22 mouse cellular contexts compared by ENCODE assay signal in genomic region chr5:110776141-110776540, GRCm38 (mm10). TPM values are rescaled to one million over a fixed set of nuclear protein-coding genes. Genes with fewer than 3 reads are reported as not detected.
DNase-seq lines count a peak whose midpoint lies in the region; ATAC-seq lines count a peak whose summit lies in the region.
"Had no signal": no experiment of that assay in that cellular context is flagged by ENCODE, and none has a peak within 500 bp of the region (broad histone marks: within the 10 kb centered on the region; RNA-seq: fewer than 3 reads in every experiment).

No protein-coding gene starts in this region.

- no peaks in the 10 kb centered on the region for H3K9me3 ChIP-seq in forebrain, embryonic 11.5 days (ENCODE audit: control insufficient read depth, low read length)
- no peaks in the 10 kb centered on the region for H3K9me3 ChIP-seq in forebrain, embryonic 15.5 days
- no peaks in the 10 kb centered on the region for H3K9me3 ChIP-seq in liver, embryonic 13.5 days (replicated peaks)
- no peaks in the 10 kb centered on the region for H3K9me3 ChIP-seq in midbrain, embryonic 11.5 days (ENCODE audit: control insufficient read depth, low read length)
- H3K9me3 ChIP-seq in midbrain, embryonic 14.5 days (ENCODE audit: control insufficient read depth, low read length): no peaks in the 10 kb centered on the region
- H3K9me3 ChIP-seq: G1E had no signal

- intact Hi-C loops in heart, postnatal 10 days (cut with DNase I): no loop called here

- no peak overlapping the region for H3K4me3 ChIP-seq in forebrain, embryonic 11.5 days (ENCODE audit: low read depth, low read length)
- H3K4me3 ChIP-seq in forebrain, embryonic 15.5 days: no peak overlapping the region
- no peak overlapping the region for H3K4me3 ChIP-seq in liver, embryonic 13.5 days (replicated peaks)
- no peak overlapping the region for H3K4me3 ChIP-seq in midbrain, embryonic 11.5 days (ENCODE audit: low read depth, low read length)
- H3K4me3 ChIP-seq in midbrain, embryonic 14.5 days (replicated peaks; ENCODE audit: low read depth, low read length): no peak overlapping the region

- H3K36me3 ChIP-seq in forebrain, embryonic 11.5 days (ENCODE audit: control insufficient read depth, insufficient read depth, low read length): peaks cover 6% of the 10 kb centered on the region; the same call in 1 of the 2 replicates
- peaks cover 14% of the 10 kb centered on the region for H3K36me3 ChIP-seq in forebrain, embryonic 15.5 days
- peaks cover 73% of the 10 kb centered on the region for H3K36me3 ChIP-seq in liver, embryonic 13.5 days
- peaks cover 17% of the 10 kb centered on the region for H3K36me3 ChIP-seq in midbrain, embryonic 11.5 days (ENCODE audit: control insufficient read depth, insufficient read depth, low read length)
- H3K36me3 ChIP-seq in midbrain, embryonic 14.5 days (ENCODE audit: control insufficient read depth, insufficient read depth, low read length): peaks cover 33% of the 10 kb centered on the region

- no peak overlapping the region for H3K9ac ChIP-seq in forebrain, embryonic 11.5 days (ENCODE audit: low read length)
- H3K9ac ChIP-seq in forebrain, embryonic 15.5 days (replicated peaks): no peak overlapping the region
- H3K9ac ChIP-seq in liver, embryonic 13.5 days: 0 out of 2 replicates have a peak overlapping the region, but pooled peaks have one; percentile 5
- no peak overlapping the region for H3K9ac ChIP-seq in midbrain, embryonic 11.5 days (ENCODE audit: low read length)
- no peak overlapping the region for H3K9ac ChIP-seq in midbrain, embryonic 14.5 days (replicated peaks; ENCODE audit: low read length)

- H3K4me1 ChIP-seq in forebrain, embryonic 11.5 days (replicated peaks; ENCODE audit: control insufficient read depth, insufficient read depth, low read length): peaks cover 6% of the 10 kb centered on the region
- H3K4me1 ChIP-seq in forebrain, embryonic 15.5 days: peaks cover 21% of the 10 kb centered on the region
- peaks cover 64% of the 10 kb centered on the region for H3K4me1 ChIP-seq in liver, embryonic 13.5 days (replicated peaks)
- H3K4me1 ChIP-seq in midbrain, embryonic 11.5 days (ENCODE audit: control insufficient read depth, insufficient read depth, low read length): peaks cover 10% of the 10 kb centered on the region
- peaks cover 12% of the 10 kb centered on the region for H3K4me1 ChIP-seq in midbrain, embryonic 14.5 days (ENCODE audit: control insufficient read depth, insufficient read depth, low read length)

- no peak for ATAC-seq in forebrain, embryonic 11.5 days (replicated peaks; ENCODE audit: low FRiP score)
- no peak for ATAC-seq in forebrain, embryonic 15.5 days (replicated peaks)
- ATAC-seq in liver, embryonic 13.5 days (ENCODE audit: low read depth): no peak
- ATAC-seq in midbrain, embryonic 11.5 days (ENCODE audit: low FRiP score): no peak
- ATAC-seq in midbrain, embryonic 14.5 days (ENCODE audit: low FRiP score, low TSS enrichment): no peak
- ATAC-seq: activated CD4-positive, CD25-positive, alpha-beta regulatory T cell, adult 4 months; CD4-positive, CD25-positive, alpha-beta regulatory T cell, adult 4 months; Patski had no signal

- no peaks in the 10 kb centered on the region for H3K27me3 ChIP-seq in forebrain, embryonic 11.5 days (ENCODE audit: control insufficient read depth, insufficient read depth, low read length)
- no peaks in the 10 kb centered on the region for H3K27me3 ChIP-seq in forebrain, embryonic 15.5 days
- no peaks in the 10 kb centered on the region for H3K27me3 ChIP-seq in liver, embryonic 13.5 days
- no peaks in the 10 kb centered on the region for H3K27me3 ChIP-seq in midbrain, embryonic 11.5 days (ENCODE audit: control insufficient read depth, insufficient read depth, low read length)
- H3K27me3 ChIP-seq in midbrain, embryonic 14.5 days (ENCODE audit: control insufficient read depth, insufficient read depth, low read length): no peaks in the 10 kb centered on the region
- H3K27me3 ChIP-seq: CH12.LX, Patski had no signal

- no peak overlapping the region for H3K27ac ChIP-seq in forebrain, embryonic 11.5 days (ENCODE audit: low read depth, low read length)
- H3K27ac ChIP-seq in forebrain, embryonic 15.5 days (replicated peaks): no peak overlapping the region
- no peak overlapping the region for H3K27ac ChIP-seq in liver, embryonic 13.5 days
- H3K27ac ChIP-seq in midbrain, embryonic 11.5 days (ENCODE audit: low read depth, low read length): no peak overlapping the region
- no peak overlapping the region for H3K27ac ChIP-seq in midbrain, embryonic 14.5 days (replicated peaks; ENCODE audit: low read depth, low read length)

- 93% methylated on average over 2 of the region's 2 CpGs for WGBS in forebrain, embryonic 11.5 days
- 96% methylated on average over 2 of the region's 2 CpGs for WGBS in forebrain, embryonic 15.5 days
- WGBS in liver, embryonic 13.5 days (ENCODE audit: insufficient replicate concordance): 77% methylated on average over 2 of the region's 2 CpGs
- 91% methylated on average over 2 of the region's 2 CpGs for WGBS in midbrain, embryonic 11.5 days
- WGBS in midbrain, embryonic 14.5 days: 90% methylated on average over 2 of the region's 2 CpGs

- peak; percentile 21 for DNase-seq in forebrain, embryonic 11.5 days (ENCODE audit: low spot score)
- DNase-seq in heart, adult 11 months: peak; percentile 82
- DNase-seq in heart, postnatal 10 days: no peak
- no peak for DNase-seq in liver, embryonic 13.5 days
- no peak for DNase-seq in liver
- DNase-seq in midbrain, embryonic 11.5 days (ENCODE audit: low spot score, missing footprints): peak; percentile 70
- no peak for DNase-seq in midbrain, embryonic 14.5 days
- DNase-seq: adrenal gland, adult 2 months; adrenal gland, adult 8-10 months; adrenal gland, postnatal 10 days; adrenal gland, postnatal 14 days; adrenal gland, postnatal 25 days; adrenal gland, postnatal 36 days; B cell, adult 2 months; cerebellum, adult 11 months; cerebellum, adult 11-12 months had no signal

- no peak overlapping the region for H3K4me2 ChIP-seq in forebrain, embryonic 11.5 days (ENCODE audit: low read depth, low read length, severe bottlenecking)
- no peak overlapping the region for H3K4me2 ChIP-seq in forebrain, embryonic 15.5 days (replicated peaks)
- no peak overlapping the region for H3K4me2 ChIP-seq in liver, embryonic 13.5 days
- no peak overlapping the region for H3K4me2 ChIP-seq in midbrain, embryonic 11.5 days
- no peak overlapping the region for H3K4me2 ChIP-seq in midbrain, embryonic 14.5 days (ENCODE audit: low read length)

RNA-seq across cellular contexts. Expression of gene Pus1, which starts 4.3 kb away (rescaled TPM):
- 23.2 and 23.5 TPM in 2 replicates for polyA plus RNA-seq in forebrain, embryonic 11.5 days (2014; fragmentation: Nextera tagmentation; extraction: Ambion mirVana)
- polyA plus RNA-seq in forebrain, embryonic 15.5 days (2015; fragmentation: Nextera tagmentation; extraction: Ambion mirVana): 23.6 and 25.7 TPM in 2 replicates
- total RNA-seq in heart, postnatal 10 days (2021): 10 to 100 TPM; 19.3 to 23.8 TPM
- polyA plus RNA-seq in liver, embryonic 13.5 days (2015; fragmentation: Nextera tagmentation; extraction: Ambion mirVana): 39.6 and 39.8 TPM in 2 replicates
- polyA plus RNA-seq in midbrain, embryonic 11.5 days (2014; fragmentation: Nextera tagmentation; extraction: Ambion mirVana): 14.9 and 16.5 TPM in 2 replicates
- 12.5 and 13.5 TPM in 2 replicates for polyA plus RNA-seq in midbrain, embryonic 14.5 days (2014; fragmentation: Nextera tagmentation; extraction: Ambion mirVana)

RNA-seq across cellular contexts. Expression of gene Ep400, which starts 5.6 kb away (rescaled TPM):
- polyA plus RNA-seq in forebrain, embryonic 11.5 days (2014; fragmentation: Nextera tagmentation; extraction: Ambion mirVana): 59.0 and 76.8 TPM in 2 replicates
- polyA plus RNA-seq in forebrain, embryonic 15.5 days (2015; fragmentation: Nextera tagmentation; extraction: Ambion mirVana): 56.6 and 62.1 TPM in 2 replicates
- total RNA-seq in heart, postnatal 10 days (2021): 10 to 100 TPM; 53.3 to 58.7 TPM
- 15.7 and 19.1 TPM in 2 replicates for polyA plus RNA-seq in liver, embryonic 13.5 days (2015; fragmentation: Nextera tagmentation; extraction: Ambion mirVana)
- polyA plus RNA-seq in midbrain, embryonic 11.5 days (2014; fragmentation: Nextera tagmentation; extraction: Ambion mirVana): 40.0 and 40.2 TPM in 2 replicates
- 41.0 and 55.3 TPM in 2 replicates for polyA plus RNA-seq in midbrain, embryonic 14.5 days (2014; fragmentation: Nextera tagmentation; extraction: Ambion mirVana)

RNA-seq across cellular contexts. Expression of gene Ulk1, which starts 33.8 kb away (rescaled TPM):
- 39.4 and 42.8 TPM in 2 replicates for polyA plus RNA-seq in forebrain, embryonic 11.5 days (2014; fragmentation: Nextera tagmentation; extraction: Ambion mirVana)
- 45.0 and 46.6 TPM in 2 replicates for polyA plus RNA-seq in forebrain, embryonic 15.5 days (2015; fragmentation: Nextera tagmentation; extraction: Ambion mirVana)
- total RNA-seq in heart, postnatal 10 days (2021): 10 to 100 TPM; 70.5 to 75.6 TPM
- polyA plus RNA-seq in liver, embryonic 13.5 days (2015; fragmentation: Nextera tagmentation; extraction: Ambion mirVana): 6.6 and 7.6 TPM in 2 replicates
- 28.1 and 36.1 TPM in 2 replicates for polyA plus RNA-seq in midbrain, embryonic 11.5 days (2014; fragmentation: Nextera tagmentation; extraction: Ambion mirVana)
- polyA plus RNA-seq in midbrain, embryonic 14.5 days (2014; fragmentation: Nextera tagmentation; extraction: Ambion mirVana): 59.0 and 66.0 TPM in 2 replicates

Comparison
In these comparisons a context has a peak if more than half of its experiments do, and no peak if none do; other contexts are left out.
1. DNase-seq: peak in forebrain, embryonic 11.5 days (single experiment), heart, adult 11 months (single experiment) and midbrain, embryonic 11.5 days (single experiment); none in heart, postnatal 10 days (0 of 2), liver, embryonic 13.5 days (single experiment), liver (single experiment) and midbrain, embryonic 14.5 days (single experiment).